Mouse (Mus musculus) MEL (cell line): Measurements from ENCODE around the gene Brms1. TPM values are rescaled to one million over a fixed set of nuclear protein-coding genes. Genes with fewer than 3 reads are reported as not detected.
A peak's percentile ranks its signal among the peaks of the same experiment; 100 is the strongest.

Experiments
- DNase-seq: peaks from one replicate; pipeline ENCODE4 v3.0.0; 2011; ENCODE audit warnings: low read depth, low spot score
- H3K27ac ChIP-seq: 2 replicates; pipeline ENCODE4 v1.5.1; 2012; ENCODE audit warnings: low read depth, mild to moderate bottlenecking, control low read depth, low read length, moderate library complexity; ENCODE audit not compliant: control insufficient read depth
- H3K27me3 ChIP-seq, 2 experiments: fragments of 150-350 bp in 1 of 2; sonication (generic) in 1 of 2; 2 replicates each; pipeline ENCODE4 v1.6.1; 2012; ENCODE audit warnings: low read length in 2 of 2, mild to moderate bottlenecking in 2 of 2, improper control_type of control experiment in 1 of 2, moderate library complexity in 1 of 2; ENCODE audit not compliant: insufficient read depth in 2 of 2, control insufficient read depth in 1 of 2
- H3K36me3 ChIP-seq, 2 experiments: 2 replicates each; pipeline ENCODE4 v1.6.1; 2012 to 2014; ENCODE audit warnings: low read length in 2 of 2, improper control_type of control experiment in 1 of 2, inconsistent platforms in 1 of 2, mild to moderate bottlenecking in 1 of 2; ENCODE audit not compliant: insufficient read depth in 2 of 2, control insufficient read depth in 1 of 2
- H3K4me1 ChIP-seq, 2 experiments: fragments of 150-350 bp in 1 of 2; sonication (generic) in 1 of 2; 2 replicates each; pipeline ENCODE4 v1.6.1; 2012; ENCODE audit warnings: low read length in 2 of 2, improper control_type of control experiment in 1 of 2, mild to moderate bottlenecking in 1 of 2; ENCODE audit not compliant: insufficient read depth in 2 of 2, control insufficient read depth in 1 of 2
- H3K4me3 ChIP-seq, 2 experiments: fragments of 150-350 bp in 1 of 2; sonication (generic) in 1 of 2; 2 replicates each; pipeline ENCODE4 v1.5.1; 2012; ENCODE audit warnings: low read depth in 2 of 2, low read length in 2 of 2, mild to moderate bottlenecking in 2 of 2, moderate library complexity in 2 of 2, control low read depth in 1 of 2, improper control_type of control experiment in 1 of 2; ENCODE audit not compliant: control insufficient read depth in 1 of 2, insufficient read depth in 1 of 2
- H3K79me2 ChIP-seq: 2 replicates; pipeline ENCODE4 v1.6.1; 2012; ENCODE audit warnings: mild to moderate bottlenecking, low read length, moderate library complexity; ENCODE audit not compliant: control insufficient read depth, poor library complexity, insufficient read depth
- H3K9ac ChIP-seq: 2 replicates; pipeline ENCODE4 v1.6.1; 2012; ENCODE audit warnings: low read depth, mild to moderate bottlenecking, control low read depth, low read length, moderate library complexity; ENCODE audit not compliant: control insufficient read depth, poor library complexity, severe bottlenecking
- H3K9me3 ChIP-seq: fragments of 150-350 bp; sonication (generic); replicated peaks from 2 replicates; pipeline ENCODE4 v1.6.1; 2012; ENCODE audit warnings: mild to moderate bottlenecking, low read length, improper control_type of control experiment, moderate library complexity; ENCODE audit not compliant: insufficient read depth
- BHLHE40 ChIP-seq: IDR thresholded peaks from 2 replicates; pipeline ENCODE4 v1.6.1; 2012; ENCODE audit warnings: low read depth, mild to moderate bottlenecking, inconsistent platforms, low read length, improper control_type of control experiment, borderline replicate concordance
- CHD1 ChIP-seq: IDR thresholded peaks from 2 replicates; pipeline ENCODE4 v1.6.1; 2012; ENCODE audit warnings: low read depth, mild to moderate bottlenecking, inconsistent platforms, low read length, improper control_type of control experiment
- CHD2 ChIP-seq: IDR thresholded peaks from 2 replicates; pipeline ENCODE4 v1.6.1; 2011; ENCODE audit warnings: low read length, improper control_type of control experiment
- CTCF ChIP-seq, 3 experiments: IDR thresholded peaks in 2 of 3; conservative IDR thresholded peaks in 1 of 3; 2 replicates each; pipeline ENCODE4 v1.5.1; 2011 to 2012; ENCODE audit warnings: low read length in 3 of 3, low read depth in 2 of 3, mild to moderate bottlenecking in 2 of 3, improper control_type of control experiment in 1 of 3, inconsistent platforms in 1 of 3, mixed read lengths in 1 of 3, moderate library complexity in 1 of 3; ENCODE audit not compliant: control insufficient read depth in 1 of 3, insufficient read depth in 1 of 3, poor library complexity in 1 of 3, severe bottlenecking in 1 of 3
- E2F4 ChIP-seq: IDR thresholded peaks from 2 replicates; pipeline ENCODE4 v1.6.1; 2011; ENCODE audit warnings: low read depth, low read length, improper control_type of control experiment, borderline replicate concordance
- ETS1 ChIP-seq: IDR thresholded peaks from 2 replicates; pipeline ENCODE4 v1.6.1; 2012; ENCODE audit warnings: low read depth, mild to moderate bottlenecking, inconsistent platforms, low read length, improper control_type of control experiment, moderate library complexity
- GATA1 ChIP-seq: IDR thresholded peaks from 2 replicates; pipeline ENCODE4 v1.6.1; 2011; ENCODE audit warnings: low read depth, low read length, improper control_type of control experiment
- HCFC1 ChIP-seq: IDR thresholded peaks from 2 replicates; pipeline ENCODE4 v1.6.1; 2012; ENCODE audit warnings: low read depth, mild to moderate bottlenecking, inconsistent platforms, low read length, improper control_type of control experiment, moderate library complexity
- MAFK ChIP-seq: IDR thresholded peaks from 2 replicates; pipeline ENCODE4 v1.6.1; 2011; ENCODE audit warnings: low read depth, mild to moderate bottlenecking, low read length, improper control_type of control experiment, borderline replicate concordance
- MAX ChIP-seq: IDR thresholded peaks from 2 replicates; pipeline ENCODE4 v1.6.1; 2011; ENCODE audit warnings: low read length, improper control_type of control experiment
- MAZ ChIP-seq: IDR thresholded peaks from 2 replicates; pipeline ENCODE4 v1.6.1; 2012; ENCODE audit warnings: low read depth, mild to moderate bottlenecking, inconsistent platforms, low read length, improper control_type of control experiment
- MYB ChIP-seq: IDR thresholded peaks from 2 replicates; pipeline ENCODE4 v1.6.1; 2011; ENCODE audit warnings: mild to moderate bottlenecking, low read depth, low read length, improper control_type of control experiment
- NELFE ChIP-seq: IDR thresholded peaks from 2 replicates; pipeline ENCODE4 v1.6.1; 2011; ENCODE audit warnings: low read depth, low read length, improper control_type of control experiment
- POLR2AphosphoS2 ChIP-seq: IDR thresholded peaks from 2 replicates; pipeline ENCODE4 v1.6.1; 2011; ENCODE audit warnings: low read length, improper control_type of control experiment
- POLR2AphosphoS5 ChIP-seq: IDR thresholded peaks from 2 replicates; pipeline ENCODE4 v1.6.1; 2012; ENCODE audit warnings: low read depth, borderline replicate concordance, mild to moderate bottlenecking, inconsistent platforms, low read length, moderate library complexity, mixed read lengths
- RAD21 ChIP-seq: IDR thresholded peaks from 2 replicates; pipeline ENCODE4 v1.6.1; 2011; ENCODE audit warnings: mild to moderate bottlenecking, low read depth, low read length, improper control_type of control experiment
- RCOR1 ChIP-seq: IDR thresholded peaks from 2 replicates; pipeline ENCODE4 v1.6.1; 2012; ENCODE audit warnings: low read depth, mild to moderate bottlenecking, inconsistent platforms, low read length, improper control_type of control experiment
- SMC3 ChIP-seq: IDR thresholded peaks from 2 replicates; pipeline ENCODE4 v1.6.1; 2011; ENCODE audit warnings: low read depth, low read length, improper control_type of control experiment
- TCF12 ChIP-seq: IDR thresholded peaks from 2 replicates; pipeline ENCODE4 v1.6.1; 2014; ENCODE audit warnings: low read depth, mild to moderate bottlenecking, inconsistent platforms, low read length, improper control_type of control experiment, moderate library complexity
- USF1 ChIP-seq: IDR thresholded peaks from 2 replicates; pipeline ENCODE4 v1.6.1; 2014; ENCODE audit warnings: low read depth, mild to moderate bottlenecking, inconsistent platforms, low read length, improper control_type of control experiment, moderate library complexity
- ZC3H11A ChIP-seq: IDR thresholded peaks from 2 replicates; pipeline ENCODE4 v1.6.1; 2012; ENCODE audit warnings: low read depth, mild to moderate bottlenecking, inconsistent platforms, low read length, improper control_type of control experiment
- ZKSCAN1 ChIP-seq: IDR thresholded peaks from 2 replicates; pipeline ENCODE4 v1.6.1; 2012; ENCODE audit warnings: low read depth, mild to moderate bottlenecking, inconsistent platforms, low read length, improper control_type of control experiment, moderate library complexity
- ZMIZ1 ChIP-seq: IDR thresholded peaks from 2 replicates; pipeline ENCODE4 v1.6.1; 2012; ENCODE audit warnings: low read depth, mild to moderate bottlenecking, inconsistent platforms, low read length, improper control_type of control experiment, moderate library complexity
- ZNF384 ChIP-seq: IDR thresholded peaks from 2 replicates; pipeline ENCODE4 v1.6.1; 2012; ENCODE audit warnings: low read depth, mild to moderate bottlenecking, inconsistent platforms, low read length, improper control_type of control experiment
- polyA plus RNA-seq, 2 experiments: library from polyadenylated mRNA; stranded (reverse) in 1 of 2; unstranded in 1 of 2; fragments of >175 nt in 1 of 2; fragments of >200 nt in 1 of 2; gene quantifications; 2 replicates each; pipeline versions ENCODE4 v1.2.1 to v1.2.4; 2012; ENCODE audit warnings: low replicate concordance in 2 of 2, low read depth in 1 of 2; ENCODE audit not compliant: insufficient read length in 2 of 2, insufficient read depth in 1 of 2, missing spikeins in 1 of 2
- total RNA-seq: library from RNA; depleted of rRNA; stranded (reverse); fragments of 300-350 nt; gene quantifications from 2 replicates; pipeline ENCODE4 v1.2.3, GENCODE M21; 2012

The Brms1 gene
- total and polyA plus RNA-seq, 3 experiments, result 29.6 to 78.6 TPM; not detected in 1

DNA sequence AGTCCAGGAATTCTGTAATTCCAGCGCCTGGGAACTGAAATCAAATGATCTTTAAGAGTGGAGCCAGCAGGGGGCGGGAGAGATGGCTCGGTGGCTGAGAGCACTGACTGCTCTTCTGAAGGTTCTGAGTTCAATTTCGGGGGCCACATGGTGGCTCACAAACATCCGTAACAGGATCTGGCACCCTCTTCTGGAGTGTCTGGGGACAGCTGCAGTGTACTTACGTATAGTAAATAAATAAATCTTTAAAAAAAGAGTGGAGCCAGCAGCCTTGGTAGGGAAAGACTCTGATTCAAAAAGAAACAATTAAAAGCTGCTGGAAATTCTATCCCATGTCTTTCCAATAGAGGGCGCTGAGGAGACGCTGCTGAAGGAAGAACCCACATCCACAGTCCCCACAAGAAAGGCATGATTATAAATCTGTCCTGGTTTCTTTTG is 26.2 kb upstream of the Brms1 start:
- DNase-seq, result peak; percentile 72
- peak; percentile 45; the same call in 1 of the 2 replicates for TF ChIP-seq ZC3H11A
- TF ChIP-seq MAX, result no peak
- TF ChIP-seq SMC3, result peak; percentile 47; the same call in 1 of the 2 replicates
- no peak for TF ChIP-seq USF1
- peak; percentile 62 to 77 (median 74) for TF ChIP-seq CTCF (IDR thresholded peaks at IDR 0.05 in 2 of 3, conservative IDR thresholded peaks at IDR 0.05 in 1 of 3; ENCODE audit: control insufficient read depth in 1 of 3, insufficient read depth in 1 of 3, low read depth in 2 of 3, low read length in 3 of 3, poor library complexity in 1 of 3, severe bottlenecking in 1 of 3)
- peak; percentile 53 for TF ChIP-seq RAD21
- Histone ChIP-seq H3K4me1 (peaks cover 0 to 8% of the 10 kb centered on the region in 2 experiments; a peak in 2 of 4 replicates), H3K4me3 (no peak overlapping the region), H3K36me3 (peaks cover 0 to 3% of the 10 kb centered on the region in 2 experiments; a peak in 1 of 4 replicates), H3K27me3 (no peaks in the 10 kb centered on the region; a peak in 1 of 4 replicates), H3K27ac (no peak overlapping the region), H3K79me2 (no peaks in the 10 kb centered on the region), H3K9ac (no peak overlapping the region), H3K9me3 (no peaks in the 10 kb centered on the region)

DNA sequence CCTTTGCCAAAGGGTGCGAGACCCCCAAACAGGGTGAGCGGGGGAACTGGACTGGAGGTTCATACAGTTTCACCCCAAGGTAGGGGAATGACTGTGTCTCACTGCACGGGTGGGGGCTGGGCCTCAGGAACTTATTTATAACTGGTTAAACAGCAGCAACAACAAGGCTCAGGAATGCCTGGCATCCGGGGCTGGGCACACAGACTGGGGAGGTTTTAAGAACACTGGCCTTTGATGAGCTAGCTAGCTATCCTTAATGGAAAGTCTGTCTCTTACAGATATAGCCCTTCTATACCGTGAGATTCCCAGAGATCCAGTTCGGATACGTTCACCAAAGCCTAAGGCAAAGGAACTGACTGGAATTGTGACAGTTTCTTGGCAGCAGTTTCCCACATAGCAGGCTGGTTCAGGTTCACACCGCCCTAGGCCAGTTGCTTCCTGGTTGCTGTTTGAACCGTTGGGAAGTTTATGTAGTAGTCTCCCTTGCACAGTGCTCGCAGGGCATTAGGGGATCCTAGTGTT is 24.9 kb upstream of the Brms1 start:
- Histone ChIP-seq H3K79me2 (no peaks in the 10 kb centered on the region), H3K27me3 (no peaks in the 10 kb centered on the region; a peak in 1 of 4 replicates), H3K27ac (no peak overlapping the region), H3K9me3 (no peaks in the 10 kb centered on the region), H3K9ac (peak overlapping the region; percentile 27), H3K36me3 (peaks cover 0 to 3% of the 10 kb centered on the region in 2 experiments; a peak in 1 of 4 replicates), H3K4me1 (peaks cover 0 to 8% of the 10 kb centered on the region in 2 experiments; a peak in 2 of 4 replicates), H3K4me3 (no peak overlapping the region; a peak in 1 of 4 replicates)
- no peak for TF ChIP-seq MAFK
- no peak for TF ChIP-seq ZNF384
- no peak for TF ChIP-seq ZMIZ1
- TF ChIP-seq E2F4, result no peak
- no peak for DNase-seq

DNA sequence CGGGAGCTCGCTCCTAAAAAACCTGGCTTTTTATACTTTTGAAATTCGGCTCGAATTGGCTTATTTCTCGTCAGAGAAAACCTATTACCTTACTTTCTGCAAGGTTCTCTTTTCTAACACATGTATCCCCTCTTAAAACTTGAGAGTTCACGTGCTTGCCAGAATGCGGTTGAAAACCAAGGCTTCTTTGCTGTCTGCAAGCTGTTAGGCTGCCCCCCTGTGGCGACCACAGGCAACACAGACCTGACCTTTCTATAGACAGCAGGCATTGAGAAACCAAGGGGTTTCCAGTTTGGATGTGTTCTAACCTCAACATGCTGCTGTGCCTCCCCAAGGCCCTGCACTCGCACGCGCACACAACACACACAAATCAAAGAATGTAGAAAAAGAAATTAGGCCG is 24.4 kb upstream of the Brms1 start:
- Histone ChIP-seq H3K36me3 (peaks cover 0 to 3% of the 10 kb centered on the region in 2 experiments; a peak in 1 of 4 replicates), H3K9me3 (no peaks in the 10 kb centered on the region), H3K79me2 (no peaks in the 10 kb centered on the region), H3K27me3 (no peaks in the 10 kb centered on the region; a peak in 1 of 4 replicates), H3K27ac (no peak overlapping the region), H3K9ac (peak overlapping the region; percentile 27), H3K4me1 (peaks cover 0 to 8% of the 10 kb centered on the region in 2 experiments; a peak in 2 of 4 replicates), H3K4me3 (peak overlapping the region in 1 of 2 experiments; percentile 31; a peak in 1 of 4 replicates)
- peak; percentile 86 for DNase-seq
- TF ChIP-seq ZNF384, result no peak
- TF ChIP-seq USF1, result peak; percentile 30; the same call in 1 of the 2 replicates
- TF ChIP-seq HCFC1, result no peak
- no peak for TF ChIP-seq GATA1
- no peak for TF ChIP-seq POLR2AphosphoS2
- TF ChIP-seq BHLHE40, result peak; percentile 78; the same call in 1 of the 2 replicates
- no peak for TF ChIP-seq RCOR1
- no peak for TF ChIP-seq POLR2AphosphoS5
- no peak for TF ChIP-seq CHD2
- TF ChIP-seq TCF12, result no peak
- TF ChIP-seq ZKSCAN1, result no peak
- no peak for TF ChIP-seq CHD1
- peak; percentile 56 for TF ChIP-seq SMC3
- TF ChIP-seq ZC3H11A, result no peak
- no peak for TF ChIP-seq MAZ
- no peak for TF ChIP-seq ETS1
- peak; percentile 77 to 83 (median 81) for TF ChIP-seq CTCF (IDR thresholded peaks at IDR 0.05 in 2 of 3, conservative IDR thresholded peaks at IDR 0.05 in 1 of 3; ENCODE audit: control insufficient read depth in 1 of 3, insufficient read depth in 1 of 3, low read depth in 2 of 3, low read length in 3 of 3, poor library complexity in 1 of 3, severe bottlenecking in 1 of 3)
- TF ChIP-seq NELFE, result no peak
- peak; percentile 23 for TF ChIP-seq RAD21
- TF ChIP-seq MYB, result no peak
